Mouse (Mus musculus) A20 (cell line): Measurements from ENCODE around the gene Ptpn18.
A peak's percentile ranks its signal among the peaks of the same experiment; 100 is the strongest.

ENCODE experiments used
- DNase-seq: peaks from one replicate; pipeline ENCODE4 v3.0.0-alpha.2; 2011; ENCODE audit warnings: low read depth, low spot score

The Ptpn18 gene

DNA sequence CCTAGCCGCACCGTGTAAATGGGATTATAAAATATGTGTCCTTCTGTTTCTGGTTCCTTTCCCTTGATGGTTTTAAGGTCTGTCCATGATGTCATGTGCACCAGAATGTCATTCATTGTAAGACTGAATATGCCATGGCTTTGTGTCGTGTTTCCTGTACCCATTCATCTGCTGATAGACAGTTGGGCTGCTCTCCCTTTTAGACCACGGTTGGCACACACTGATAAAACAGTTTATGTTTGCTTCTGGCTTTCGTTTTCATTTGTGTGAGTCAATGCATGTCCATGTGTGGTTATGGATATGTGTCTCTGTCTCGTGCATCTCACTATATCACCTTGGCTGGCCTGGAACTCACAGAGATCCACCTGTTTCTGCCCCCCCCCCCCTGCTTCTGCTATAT lies 5.9 kb downstream of the Ptpn18 start:
- DNase-seq, result no peak

DNA sequence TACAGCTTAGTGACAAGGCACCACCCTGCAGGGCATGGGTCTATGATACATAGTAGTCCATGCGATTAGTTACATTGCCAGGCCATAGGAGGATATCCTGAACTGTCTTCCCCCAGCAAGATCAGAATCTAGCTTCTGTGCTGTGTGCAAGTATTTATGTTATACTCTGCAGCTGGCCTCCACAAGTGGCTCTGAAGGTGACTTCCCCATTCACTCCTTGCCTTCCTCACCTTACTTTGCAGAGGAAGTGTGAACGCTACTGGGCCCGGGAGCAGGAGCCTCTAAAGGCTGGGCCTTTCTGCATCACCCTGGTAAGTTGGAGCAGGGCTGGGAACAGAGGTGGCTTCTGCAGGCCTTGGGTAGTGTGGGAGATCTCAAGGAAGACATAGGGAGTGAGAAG lies 8.5 kb downstream of the Ptpn18 start:
- peak; percentile 52 for DNase-seq

DNA sequence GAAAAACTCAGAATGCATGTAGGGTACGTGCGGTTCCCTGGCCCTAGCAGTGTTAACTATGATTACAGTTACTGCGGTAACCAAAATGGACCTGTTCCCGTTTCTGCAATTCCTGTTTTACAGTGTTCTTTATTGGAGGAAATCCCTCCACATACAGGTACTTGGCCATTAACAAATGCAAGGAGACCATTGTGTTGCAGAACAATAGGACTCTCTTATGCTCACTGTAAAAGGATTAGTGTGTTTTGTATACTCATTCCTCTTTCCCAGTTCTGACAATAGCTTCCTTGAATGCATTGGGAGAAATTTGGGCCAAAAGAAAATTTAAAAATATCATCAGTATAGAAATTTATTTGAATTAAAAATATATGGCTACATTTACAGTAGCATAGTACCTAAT lies 8.9 kb downstream of the Ptpn18 start:
- no peak for DNase-seq

DNA sequence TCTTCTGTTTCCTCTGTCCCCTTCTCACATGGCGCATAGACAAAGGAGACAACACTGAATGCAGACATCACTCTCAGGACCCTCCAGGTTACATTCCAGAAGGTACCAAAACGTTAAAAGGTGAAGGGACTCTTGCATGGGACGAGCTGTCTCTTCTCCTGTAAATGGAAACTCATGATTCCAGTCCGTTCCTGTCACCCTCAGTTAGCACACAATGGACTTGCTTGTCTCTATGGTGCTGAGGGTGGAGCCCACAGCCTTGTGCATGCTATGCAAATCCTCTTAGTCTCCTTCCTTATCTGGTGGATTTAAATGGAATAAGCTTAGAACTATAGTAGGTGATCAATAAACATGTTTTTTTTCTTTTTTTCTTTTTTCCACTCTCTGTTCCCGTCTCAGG lies 10.2 kb downstream of the Ptpn18 start:
- DNase-seq, result no peak

DNA sequence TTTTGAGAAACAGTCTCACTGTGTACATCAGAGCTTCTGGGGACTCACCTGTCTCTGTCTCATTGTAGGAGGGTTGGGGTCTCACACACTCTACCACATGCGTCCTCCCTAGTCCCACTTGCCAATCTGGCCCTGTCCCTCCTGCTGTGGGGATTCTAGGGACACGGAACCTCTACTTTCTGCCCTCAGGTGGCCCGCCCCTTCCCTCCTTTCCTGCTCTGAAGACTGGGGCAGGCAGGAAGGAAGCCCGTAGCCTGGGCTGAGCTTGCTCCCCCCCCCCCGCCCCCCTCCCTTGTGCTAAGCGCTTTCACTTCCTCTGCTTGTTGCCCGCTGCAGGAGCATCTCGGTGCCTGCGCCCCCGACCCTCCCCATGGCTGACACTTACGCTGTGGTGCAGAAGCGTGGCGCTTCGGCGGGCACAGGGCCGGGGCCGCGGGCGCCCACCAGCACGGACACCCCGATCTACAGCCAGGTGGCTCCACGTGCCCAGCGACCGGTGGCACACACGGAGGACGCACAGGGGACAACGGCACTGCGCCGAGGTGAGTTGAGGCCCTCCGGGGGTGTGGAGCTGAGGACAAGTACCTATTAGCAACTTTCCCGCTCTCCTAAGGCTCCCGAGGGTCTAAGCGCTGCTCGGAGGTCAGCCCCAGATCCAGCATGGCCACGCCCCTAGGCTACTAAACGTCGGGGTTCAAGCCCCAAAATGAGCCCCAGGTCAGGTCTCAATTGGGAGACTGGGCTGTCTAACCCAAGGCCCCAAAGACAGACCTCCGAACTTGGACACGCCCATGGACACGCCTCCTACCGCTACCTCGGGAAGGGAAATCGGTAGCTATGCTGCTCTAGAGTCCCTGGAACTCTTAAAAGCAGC lies 13.1 kb downstream of the Ptpn18 start:
- DNase-seq, result peak; percentile 93

DNA sequence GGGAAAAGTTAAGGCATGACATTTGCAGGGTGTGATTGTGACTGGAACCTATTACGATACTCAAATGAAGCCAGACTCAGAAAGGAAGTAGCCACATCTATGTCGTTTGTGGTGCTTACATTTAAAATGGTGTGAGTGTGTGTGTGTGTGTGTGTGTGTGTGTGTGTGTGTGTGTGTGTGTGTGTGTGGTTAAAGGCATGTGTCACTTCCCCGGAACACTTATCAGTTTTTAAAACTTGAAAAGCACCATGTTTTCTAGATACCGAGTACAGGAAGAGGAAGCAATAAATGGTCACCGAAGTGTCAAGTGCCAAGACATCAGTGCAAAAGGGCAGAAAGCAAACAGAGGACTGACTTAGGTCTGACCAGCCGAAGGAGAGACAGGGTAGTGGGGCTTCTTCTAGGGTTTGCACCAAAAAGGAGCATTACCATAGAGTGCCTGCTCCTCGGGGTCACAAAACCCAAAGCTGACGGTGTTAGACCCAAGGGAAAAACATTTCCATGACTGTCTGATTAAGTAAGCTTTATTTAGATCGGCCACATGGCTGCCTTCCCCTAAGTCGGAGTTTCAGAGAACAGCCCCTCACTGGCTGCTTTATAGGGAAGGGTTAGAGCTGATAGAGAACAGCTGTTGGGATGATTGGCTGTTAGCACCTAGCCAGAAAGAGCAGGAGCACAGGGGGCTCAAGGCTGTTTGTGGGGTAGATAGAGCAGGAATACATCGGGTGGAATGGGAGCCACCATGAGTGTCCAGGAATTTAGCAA lies 19.5 kb downstream of the Ptpn18 start:
- no peak for DNase-seq

DNA sequence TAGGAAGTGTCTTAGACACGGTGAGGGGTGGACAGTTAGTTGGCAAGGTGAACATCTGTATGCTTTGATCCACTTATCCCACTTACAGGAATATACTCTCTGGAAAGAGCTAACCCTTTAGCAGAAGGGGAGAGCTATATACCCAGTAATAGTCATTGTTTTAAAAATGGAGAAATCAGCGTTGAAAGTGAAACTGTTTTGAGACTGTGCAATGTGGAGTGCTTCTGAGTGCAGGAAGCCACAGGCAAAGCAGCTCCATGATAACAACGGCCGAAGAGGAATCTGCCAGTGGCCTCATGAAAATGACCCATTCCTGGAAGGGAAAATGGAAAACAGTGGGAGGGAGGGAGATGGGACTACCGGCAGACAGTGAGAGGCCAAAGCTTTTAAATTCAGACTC lies 21.2 kb downstream of the Ptpn18 start:
- peak; percentile 63 for DNase-seq

DNA sequence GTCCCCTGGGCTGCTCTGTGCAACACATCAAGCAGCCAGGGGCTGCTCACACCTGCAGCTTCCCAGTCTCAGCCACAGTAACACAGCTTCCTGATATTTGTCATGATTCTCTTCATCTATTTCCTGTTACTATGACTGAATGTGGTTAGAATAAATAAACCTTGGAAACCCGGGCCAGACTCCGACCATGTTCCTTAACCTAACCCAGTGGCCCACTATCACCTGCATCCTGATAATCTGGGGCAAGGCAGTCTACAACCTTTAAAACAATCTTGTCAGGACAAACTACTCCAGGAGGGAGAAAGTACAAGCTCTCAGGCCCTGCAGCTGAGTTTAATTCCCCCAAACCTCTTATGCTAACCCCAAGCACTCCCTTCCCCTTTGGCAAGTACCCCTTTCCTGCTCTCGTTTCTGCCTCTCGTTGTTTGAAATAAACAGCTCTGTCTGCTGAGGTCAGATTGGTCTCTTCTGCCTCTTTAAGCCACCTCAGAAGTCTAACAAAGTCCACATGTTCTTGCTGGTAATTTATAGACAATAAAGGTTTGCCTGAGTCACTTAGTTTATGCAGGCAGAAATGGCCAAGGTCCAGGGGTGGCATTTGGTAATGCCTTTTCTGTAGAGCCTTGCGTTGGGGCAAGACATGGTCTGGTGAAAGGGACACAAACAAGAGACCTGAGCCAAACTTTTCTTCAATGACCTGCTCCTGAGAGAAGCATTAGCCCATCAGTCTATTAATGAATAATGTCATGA lies 22.5 kb downstream of the Ptpn18 start:
- peak; percentile 51 for DNase-seq

DNA sequence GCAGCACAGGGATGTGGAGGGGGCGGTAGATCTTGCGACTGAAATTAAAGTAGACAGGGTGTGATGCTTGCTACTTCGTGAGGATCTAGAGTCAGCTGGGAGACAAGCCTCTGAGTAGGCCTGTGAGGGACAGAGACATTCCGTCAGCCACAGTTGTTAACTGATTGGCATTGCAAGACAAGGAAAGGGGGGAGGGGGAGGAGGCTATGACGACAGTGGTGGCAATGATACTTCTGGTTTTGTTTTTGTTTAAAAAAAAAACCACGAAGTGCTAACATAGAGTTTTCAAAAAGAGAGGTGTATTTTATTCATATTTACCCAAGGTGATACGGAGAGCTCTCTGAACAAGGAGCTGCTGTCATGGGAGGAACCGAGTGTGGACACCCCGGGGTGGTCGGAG lies 24.9 kb downstream of the Ptpn18 start:
- peak; percentile 73 for DNase-seq

DNA sequence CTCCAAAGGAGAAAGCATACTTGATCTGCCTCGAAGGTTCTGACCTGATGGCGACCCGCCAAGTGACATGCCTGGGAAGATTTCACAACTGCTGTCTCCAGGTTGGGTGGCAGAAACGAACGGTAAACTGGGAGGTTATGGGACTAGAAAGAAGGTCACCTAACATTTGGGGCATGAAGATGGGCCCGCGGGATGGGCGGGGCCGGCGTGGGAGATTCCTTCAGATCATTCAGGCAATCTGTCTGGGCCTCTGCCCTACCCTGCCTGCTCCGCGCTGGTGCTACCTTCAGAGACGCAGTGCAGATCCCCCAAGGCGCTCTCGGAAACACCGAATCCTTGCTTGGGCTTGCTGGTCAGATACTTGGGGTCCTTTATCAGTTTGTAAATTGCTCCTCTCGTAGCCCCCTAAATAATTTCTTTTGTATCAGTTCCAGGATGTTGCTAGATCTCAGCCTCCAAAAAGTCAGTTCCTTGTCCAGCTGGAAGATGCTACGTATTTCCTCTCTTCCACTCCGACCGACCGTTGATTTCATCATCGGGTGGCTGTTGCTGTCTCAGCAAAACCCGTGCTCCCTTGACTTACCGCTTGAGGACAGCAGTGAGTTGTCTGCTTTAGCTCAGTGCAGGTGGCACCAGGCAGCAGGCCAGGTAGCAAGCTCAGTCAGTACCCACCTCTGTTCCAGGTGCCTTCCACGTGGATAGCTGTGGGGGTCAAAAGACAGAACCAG lies 26.1 kb downstream of the Ptpn18 start:
- DNase-seq, result peak; percentile 91

DNA sequence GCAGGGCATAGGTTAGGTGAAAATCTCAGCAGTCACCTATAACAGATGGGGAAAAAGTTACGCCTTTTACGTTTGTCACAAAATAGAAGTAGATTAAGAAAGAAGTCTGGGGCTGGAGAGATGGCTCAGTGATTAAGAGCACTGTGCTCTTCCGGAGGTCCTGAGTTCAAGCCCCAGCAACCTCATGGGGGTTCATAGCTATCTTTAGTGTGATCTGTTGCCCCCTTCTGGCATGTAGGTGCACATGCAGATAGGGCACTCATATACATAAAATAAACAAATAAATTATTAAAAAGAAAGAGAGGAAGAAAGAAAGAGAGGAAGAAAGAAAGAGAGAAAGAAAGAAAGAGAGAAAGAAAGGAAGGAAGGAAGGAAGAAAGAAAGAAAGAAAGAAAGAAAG lies 27.8 kb downstream of the Ptpn18 start:
- no peak for DNase-seq

DNA sequence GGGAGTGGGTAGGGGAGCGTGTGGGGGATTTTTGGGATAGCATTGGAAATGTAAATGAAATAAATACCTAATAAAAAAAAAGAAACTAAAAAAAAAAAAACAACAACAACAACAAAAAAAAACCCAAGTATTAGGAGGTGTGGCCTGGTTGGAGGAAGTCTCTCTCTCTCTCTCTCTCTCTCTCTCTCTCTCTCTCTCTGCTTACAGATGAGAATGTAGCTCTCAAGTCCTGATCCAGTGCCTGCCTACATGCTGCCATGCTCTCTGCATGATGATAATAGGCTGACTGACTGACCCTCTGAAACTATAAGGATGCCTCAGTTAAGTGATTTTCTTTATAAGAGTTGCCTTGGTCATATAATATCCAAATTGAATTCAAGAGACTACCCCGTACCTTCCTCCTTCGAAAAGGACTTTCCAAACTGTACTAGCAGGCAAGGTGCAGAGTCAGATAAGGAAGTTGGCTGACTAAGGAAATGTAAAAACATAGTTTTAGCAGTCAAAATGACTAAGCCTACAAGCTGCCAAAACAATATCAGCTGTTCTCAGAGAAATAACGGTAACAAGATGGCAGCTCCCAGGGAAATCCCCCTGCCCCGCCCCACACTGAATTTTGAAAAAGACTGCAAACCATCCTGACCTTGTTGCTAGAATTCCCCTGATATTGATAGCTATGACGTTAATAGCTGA lies 30.4 kb downstream of the Ptpn18 start:
- no peak for DNase-seq

DNA sequence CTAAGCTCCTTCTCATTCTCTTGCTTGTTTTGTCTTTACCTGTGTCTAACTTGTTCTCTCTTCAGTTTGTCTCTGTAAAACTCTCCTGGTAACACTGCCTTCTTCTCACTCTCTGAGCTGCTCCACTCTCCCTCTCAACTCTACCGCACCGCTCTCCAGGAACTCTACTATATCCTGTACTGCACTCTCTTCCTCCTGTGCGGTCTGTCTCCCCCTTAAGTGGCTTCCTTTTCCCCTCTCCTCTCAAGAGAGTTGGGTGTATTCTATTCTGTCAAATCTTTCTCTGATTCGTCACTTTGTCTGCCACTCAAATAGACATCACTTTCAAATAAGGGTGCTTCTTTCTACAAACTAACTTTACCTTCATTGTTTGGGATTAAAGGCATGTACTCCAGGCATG lies 31.9 kb downstream of the Ptpn18 start:
- no peak for DNase-seq

DNA sequence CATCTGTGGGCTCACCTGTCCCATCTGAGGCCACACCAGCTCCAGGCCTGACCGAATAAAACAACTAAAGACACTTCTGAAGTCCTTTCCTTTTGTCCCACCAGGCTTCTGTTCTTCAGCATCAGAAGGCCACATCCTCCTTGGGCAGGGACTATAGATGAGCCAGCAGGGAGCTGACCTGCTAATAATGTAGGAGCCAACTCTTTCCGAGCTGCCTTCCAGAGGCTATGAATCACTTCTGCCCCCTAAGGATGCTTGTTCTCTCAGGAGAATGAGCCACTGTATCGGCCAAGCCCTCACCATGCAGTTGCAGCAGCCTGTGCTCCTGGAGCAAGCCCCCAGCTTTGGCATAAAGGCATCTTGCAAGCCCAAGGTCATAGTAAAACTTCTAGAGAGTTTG lies 43.4 kb downstream of the Ptpn18 start:
- DNase-seq, result no peak

DNA sequence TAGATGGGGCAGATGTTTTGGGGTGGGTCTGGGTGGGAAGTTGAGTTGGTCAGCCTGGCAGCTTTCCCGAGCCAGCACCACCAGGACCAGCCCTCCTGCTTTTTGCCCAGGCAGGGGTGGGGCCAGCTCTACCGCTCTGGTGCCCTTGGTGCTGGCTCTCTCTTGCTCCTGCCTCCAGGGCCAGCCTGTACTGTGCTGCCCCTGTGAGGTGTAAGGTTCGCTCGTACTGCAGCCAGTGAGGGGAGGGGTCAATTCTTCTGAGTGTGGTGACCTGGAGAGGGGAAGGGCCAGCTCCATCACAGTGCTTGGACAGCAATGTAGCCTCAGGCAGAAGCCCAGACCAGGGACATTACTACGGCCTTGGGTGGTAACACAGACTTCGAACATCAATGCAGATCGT lies 45.7 kb downstream of the Ptpn18 start:
- no peak for DNase-seq

DNA sequence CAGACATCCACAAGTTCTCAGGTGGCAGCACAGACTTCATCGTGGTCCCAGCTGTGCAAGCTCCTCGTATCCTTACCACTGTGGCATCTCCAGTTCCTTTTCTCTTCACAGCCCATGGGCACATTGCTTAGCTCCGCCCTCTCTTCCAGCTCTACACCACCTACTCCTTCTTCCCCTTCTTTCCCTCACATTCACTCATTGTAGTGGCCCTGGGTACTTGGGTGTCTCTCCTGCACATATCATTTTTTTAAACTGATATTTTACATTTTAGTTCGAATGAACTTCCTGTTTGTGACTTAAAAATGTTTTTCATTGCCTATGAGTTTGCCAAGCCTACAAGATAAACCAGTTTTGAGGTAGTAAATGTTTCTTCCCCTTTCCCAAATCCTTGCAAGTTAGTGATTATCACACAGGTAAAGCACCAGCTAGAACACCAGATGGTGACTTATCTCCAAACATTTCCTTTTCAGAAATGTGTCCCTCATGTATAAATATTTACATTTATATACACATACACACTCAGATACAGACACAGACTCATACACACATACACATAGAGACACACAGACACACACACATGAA lies 46.5 kb downstream of the Ptpn18 start:
- DNase-seq, result no peak

DNA sequence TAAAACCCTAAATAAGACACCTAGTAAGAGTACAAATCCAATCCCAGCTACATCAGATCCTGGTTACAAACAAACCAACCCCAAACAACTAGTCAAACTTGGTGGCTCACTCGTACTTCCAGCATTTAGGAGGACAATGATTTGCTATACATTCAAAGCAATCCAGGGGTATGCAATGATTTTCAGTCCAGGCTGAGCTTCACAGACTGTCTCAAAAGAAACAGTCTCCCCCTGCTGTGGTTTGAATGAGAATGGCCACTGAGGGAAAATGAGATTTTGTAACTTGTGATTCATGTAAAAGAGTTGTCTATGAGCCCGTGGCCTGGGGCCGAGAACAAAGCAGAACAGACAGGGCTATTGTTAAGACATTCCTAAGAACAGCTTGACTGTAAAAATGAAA lies 48.4 kb downstream of the Ptpn18 start:
- DNase-seq, result no peak

DNA sequence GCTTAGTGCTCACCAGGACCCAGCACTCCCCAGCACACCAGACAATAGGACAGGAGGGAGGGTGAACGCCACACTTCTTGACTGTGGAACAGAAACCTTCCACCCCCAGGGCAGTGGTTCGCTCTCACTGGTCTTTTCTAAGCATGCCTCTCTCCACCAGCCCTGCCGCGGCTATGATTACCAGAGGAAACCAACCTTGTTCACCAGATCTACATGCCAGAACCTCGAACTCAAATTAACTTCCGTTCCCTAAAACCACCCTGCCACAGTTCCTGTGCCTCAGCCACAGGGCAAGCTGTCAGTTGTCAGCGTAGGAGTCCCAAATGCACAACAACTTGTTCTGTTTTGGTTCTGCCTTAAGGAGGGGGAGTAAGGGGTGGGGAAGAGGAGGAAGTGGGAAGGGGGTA lies 51.0 kb downstream of the Ptpn18 start:
- DNase-seq, result peak; percentile 49

DNA sequence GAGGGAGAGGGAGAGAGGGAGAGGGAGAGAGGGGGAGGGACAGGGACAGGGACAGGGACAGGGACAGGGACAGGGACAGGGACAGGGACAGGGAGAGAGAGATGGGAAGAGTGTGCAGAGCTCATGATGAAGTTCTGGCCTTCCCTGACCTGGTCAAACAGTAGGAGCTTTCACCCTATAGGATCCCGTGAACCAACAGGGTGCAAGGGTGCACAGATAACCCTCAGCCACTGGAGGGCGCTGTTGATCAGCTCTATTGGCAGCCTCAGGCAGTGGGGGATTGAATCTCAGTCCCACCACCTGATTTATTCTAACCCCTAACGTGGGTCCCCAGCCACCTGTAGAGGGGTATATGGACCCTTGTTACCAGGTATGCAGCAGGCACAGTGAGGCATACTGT lies 51.5 kb downstream of the Ptpn18 start:
- DNase-seq, result peak; percentile 63

DNA sequence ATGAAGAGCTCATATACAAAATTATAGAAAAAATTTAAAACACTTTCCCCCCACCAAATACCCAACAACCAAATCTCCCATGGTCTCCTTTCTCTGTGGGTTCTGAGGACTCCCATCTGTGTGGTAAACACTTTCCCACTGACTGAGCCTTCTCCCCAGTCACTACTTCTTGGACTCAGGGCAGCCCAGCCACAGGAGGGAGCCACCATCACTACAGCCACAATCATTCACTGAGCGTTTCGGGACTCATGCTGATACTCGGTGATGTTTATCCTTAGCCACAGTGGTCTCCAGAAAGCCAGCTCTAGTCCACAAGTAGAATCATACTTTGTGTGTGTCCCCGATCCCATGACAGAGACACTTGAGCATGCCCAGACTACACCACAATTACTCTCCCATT lies 53.5 kb downstream of the Ptpn18 start:
- no peak for DNase-seq

DNA sequence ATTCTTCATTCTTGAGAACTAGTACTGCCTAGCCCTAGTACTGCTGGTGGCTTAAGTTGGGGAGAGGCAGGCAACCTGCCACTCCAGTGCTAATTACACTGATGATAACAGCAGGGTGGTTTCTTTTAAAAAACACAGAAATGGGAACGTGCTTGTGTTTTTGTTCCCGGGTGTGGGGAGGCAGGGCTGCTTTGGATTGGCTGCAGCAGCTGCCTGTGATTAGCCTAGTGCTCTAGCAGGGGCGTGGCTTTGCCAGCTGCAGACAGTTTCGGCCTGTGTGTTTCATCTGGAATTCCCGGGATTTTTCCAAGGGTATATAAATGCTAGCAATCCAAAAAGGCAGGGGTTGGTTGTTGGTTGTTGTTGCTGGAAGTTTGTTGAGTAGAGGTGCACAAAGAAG lies 57.0 kb downstream of the Ptpn18 start:
- DNase-seq, result no peak
